Mouse (Mus musculus) forebrain, embryonic 13.5 days (tissue): Measurements from ENCODE around the gene Bcor. TPM values are rescaled to one million over a fixed set of nuclear protein-coding genes. Genes with fewer than 3 reads are reported as not detected.

Experiments used
- ATAC-seq: fragments of 200-750 bp; cut with Nextera tagmentation; 2 replicates; pipeline ENCODE4 v1.8.0; 2017
- H3K27ac ChIP-seq: fragments of 300-500 bp; sonication (generic); 2 replicates; pipeline ENCODE4 v1.5.1; 2015; ENCODE audit warnings: inconsistent platforms, mild to moderate bottlenecking, moderate library complexity
- H3K27me3 ChIP-seq: fragments of 300-500 bp; sonication (generic); 2 replicates; pipeline ENCODE4 v1.6.1; 2015; ENCODE audit warnings: mild to moderate bottlenecking, inconsistent platforms
- H3K36me3 ChIP-seq: fragments of 300-500 bp; sonication (generic); 2 replicates; pipeline ENCODE4 v1.6.1; 2015; ENCODE audit warnings: mild to moderate bottlenecking, inconsistent platforms; ENCODE audit not compliant: poor library complexity, severe bottlenecking
- H3K4me1 ChIP-seq: fragments of 300-500 bp; sonication (generic); 2 replicates; pipeline ENCODE4 v1.6.1; 2015; ENCODE audit warnings: inconsistent platforms
- H3K4me2 ChIP-seq: fragments of 300-500 bp; sonication (generic); 2 replicates; pipeline ENCODE4 v1.6.1; 2015; ENCODE audit warnings: inconsistent platforms, mild to moderate bottlenecking, moderate library complexity
- H3K4me3 ChIP-seq: fragments of 300-500 bp; sonication (generic); 2 replicates; pipeline ENCODE4 v1.5.1; 2015; ENCODE audit warnings: mild to moderate bottlenecking, inconsistent platforms
- H3K9ac ChIP-seq: fragments of 300-500 bp; sonication (generic); 2 replicates; pipeline ENCODE4 v1.6.1; 2015; ENCODE audit warnings: mild to moderate bottlenecking, inconsistent platforms
- H3K9me3 ChIP-seq: fragments of 300-500 bp; sonication (generic); replicated peaks from 2 replicates; pipeline ENCODE4 v1.6.1; 2016; ENCODE audit warnings: inconsistent platforms
- WGBS: fragments of 180-500 bp; shearing (Covaris S2); methylation state at CpG from one replicate; pipeline ENCODE4 v1.1.7; 2015; 5-methylcytosine and 5-hydroxymethylcytosine counted together
- polyA plus RNA-seq: library from polyadenylated mRNA; unstranded; fragments of >200 nt; fragmentation: Nextera tagmentation; extraction: Ambion mirVana; gene quantifications from 2 replicates; pipeline ENCODE4 v1.2.1, GENCODE M21; 2015

The Bcor gene
- polyA plus RNA-seq, 1 experiment from 2014 or later: 16.2 TPM

DNA sequence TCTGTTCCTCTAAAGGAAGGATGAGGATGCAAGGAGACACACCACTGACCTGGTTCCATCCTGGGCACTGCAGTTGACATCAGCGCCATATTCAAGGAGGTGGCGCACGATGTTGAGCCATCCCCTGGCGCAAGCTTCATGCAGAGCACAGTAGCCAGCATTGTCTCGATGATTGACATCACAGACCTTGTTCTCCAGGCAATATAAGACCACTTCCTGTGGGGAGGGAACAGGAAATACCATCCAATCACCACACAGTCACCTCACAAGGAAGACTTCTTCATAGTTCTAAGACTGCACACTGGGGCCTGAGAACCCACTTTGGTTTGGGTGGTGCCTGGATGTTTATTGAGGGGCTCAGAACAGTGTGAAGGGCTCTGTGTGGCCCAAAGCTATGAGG, 118.7 kb downstream of the Bcor start:
- 95% methylated on average over 5 of the region's 5 CpGs for WGBS
- Histone ChIP-seq H3K36me3 (peaks cover 73% of the 10 kb centered on the region), H3K27me3 (no peaks in the 10 kb centered on the region), H3K9me3 (no peaks in the 10 kb centered on the region), H3K9ac (no peak overlapping the region), H3K4me3 (no peak overlapping the region), H3K4me2 (no peak overlapping the region), H3K4me1 (no peaks in the 10 kb centered on the region), H3K27ac (no peak overlapping the region)
- no peak for ATAC-seq

DNA sequence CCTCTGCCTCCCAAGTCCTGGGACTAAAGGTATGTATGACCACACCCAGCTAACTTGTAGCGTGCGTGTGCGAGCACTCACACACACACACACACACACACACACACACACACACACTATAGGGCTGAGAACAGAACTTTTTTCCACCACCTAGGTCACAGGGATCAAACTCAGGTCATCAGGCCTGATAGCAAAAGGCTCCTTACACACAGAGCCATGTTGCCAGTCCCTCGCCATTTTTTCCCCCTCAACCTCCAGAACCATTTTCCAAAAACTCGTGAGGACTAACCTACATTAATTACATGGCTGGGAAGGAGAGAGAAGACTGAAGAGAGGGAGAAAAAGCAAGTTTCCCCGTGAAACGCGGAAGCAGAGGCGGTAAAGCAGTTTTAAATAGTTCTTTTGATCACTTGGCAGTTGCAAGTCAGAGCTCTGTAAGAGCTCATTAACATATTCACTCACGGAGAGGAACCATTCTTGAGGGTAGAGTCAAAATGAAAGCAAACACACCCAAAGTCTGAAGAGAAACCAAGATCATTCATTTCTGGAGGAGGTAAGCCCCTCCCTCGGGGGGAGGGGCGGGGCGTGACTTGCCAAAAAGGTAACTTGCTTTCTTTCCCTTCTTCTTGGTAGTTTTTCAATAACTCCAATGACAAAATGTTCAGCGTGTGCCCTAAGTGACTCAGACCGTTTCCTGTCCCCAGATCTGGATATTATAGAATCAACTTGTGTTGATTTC, 145.3 kb downstream of the Bcor start:
- no peak overlapping the region for H3K4me2 ChIP-seq
- ATAC-seq: no peak
- no peak overlapping the region for H3K9ac ChIP-seq
- H3K9me3 ChIP-seq: no peaks in the 10 kb centered on the region; the same call in 1 of the 2 replicates
- H3K4me3 ChIP-seq: no peak overlapping the region
- 42% methylated on average over 15 of the region's 15 CpGs for WGBS
- no peaks in the 10 kb centered on the region for H3K36me3 ChIP-seq
- no peaks in the 10 kb centered on the region for H3K4me1 ChIP-seq
- no peaks in the 10 kb centered on the region for H3K27me3 ChIP-seq
- no peak overlapping the region for H3K27ac ChIP-seq

DNA sequence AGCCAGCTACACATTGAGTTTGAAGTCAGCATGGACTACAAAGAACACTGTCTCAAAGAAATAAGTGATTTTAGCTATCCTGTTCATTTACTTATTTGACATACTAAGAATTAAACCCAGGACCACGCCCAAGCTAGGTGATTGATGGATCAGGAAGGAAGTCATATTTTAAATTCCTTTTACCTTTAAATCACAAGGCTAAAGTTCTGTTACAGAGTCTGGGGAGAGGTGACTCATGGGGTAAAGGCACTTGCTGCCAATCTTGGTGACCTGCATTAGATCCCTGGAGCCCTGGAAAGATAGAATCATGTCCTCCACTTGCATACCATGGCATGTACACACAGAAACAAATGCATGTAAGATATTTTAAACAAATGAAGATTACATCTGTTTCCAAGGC, 149.5 kb downstream of the Bcor start:
- Histone ChIP-seq H3K9ac (no peak overlapping the region), H3K4me3 (no peak overlapping the region), H3K4me1 (peaks cover 22% of the 10 kb centered on the region), H3K27me3 (peaks cover 22% of the 10 kb centered on the region), H3K9me3 (no peaks in the 10 kb centered on the region), H3K27ac (no peak overlapping the region), H3K4me2 (no peak overlapping the region), H3K36me3 (no peaks in the 10 kb centered on the region)
- no peak for ATAC-seq
- WGBS: 73% methylated on average over 1 of the region's 1 CpGs

DNA sequence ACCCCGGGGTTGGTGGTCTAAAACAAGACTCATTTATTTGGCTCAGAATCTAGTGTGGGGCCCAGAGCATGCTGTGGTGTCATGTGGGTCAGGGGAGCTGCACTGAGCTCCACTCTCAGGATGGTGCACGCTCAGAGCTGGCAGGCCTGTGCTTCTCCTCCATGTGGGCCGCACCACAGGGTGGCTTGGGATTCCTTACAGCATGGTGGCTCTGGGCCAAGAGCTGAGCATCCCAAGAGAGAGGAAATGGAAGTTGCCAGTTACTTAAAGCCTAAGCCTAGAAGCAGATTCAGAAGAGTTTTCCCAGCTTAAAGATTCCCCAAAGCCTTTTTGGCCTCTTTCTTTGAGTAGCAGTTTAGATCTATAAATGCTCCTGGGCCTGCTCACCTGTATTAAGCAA, 151.1 kb downstream of the Bcor start:
- ATAC-seq: no peak
- H3K4me2 ChIP-seq: no peak overlapping the region
- peaks cover 35% of the 10 kb centered on the region for H3K27me3 ChIP-seq
- no peak overlapping the region for H3K4me3 ChIP-seq
- WGBS: 36% methylated on average over 3 of the region's 3 CpGs
- peaks cover 39% of the 10 kb centered on the region for H3K4me1 ChIP-seq
- no peak overlapping the region for H3K27ac ChIP-seq
- H3K9ac ChIP-seq: no peak overlapping the region
- no peaks in the 10 kb centered on the region for H3K9me3 ChIP-seq
- H3K36me3 ChIP-seq: no peaks in the 10 kb centered on the region

DNA sequence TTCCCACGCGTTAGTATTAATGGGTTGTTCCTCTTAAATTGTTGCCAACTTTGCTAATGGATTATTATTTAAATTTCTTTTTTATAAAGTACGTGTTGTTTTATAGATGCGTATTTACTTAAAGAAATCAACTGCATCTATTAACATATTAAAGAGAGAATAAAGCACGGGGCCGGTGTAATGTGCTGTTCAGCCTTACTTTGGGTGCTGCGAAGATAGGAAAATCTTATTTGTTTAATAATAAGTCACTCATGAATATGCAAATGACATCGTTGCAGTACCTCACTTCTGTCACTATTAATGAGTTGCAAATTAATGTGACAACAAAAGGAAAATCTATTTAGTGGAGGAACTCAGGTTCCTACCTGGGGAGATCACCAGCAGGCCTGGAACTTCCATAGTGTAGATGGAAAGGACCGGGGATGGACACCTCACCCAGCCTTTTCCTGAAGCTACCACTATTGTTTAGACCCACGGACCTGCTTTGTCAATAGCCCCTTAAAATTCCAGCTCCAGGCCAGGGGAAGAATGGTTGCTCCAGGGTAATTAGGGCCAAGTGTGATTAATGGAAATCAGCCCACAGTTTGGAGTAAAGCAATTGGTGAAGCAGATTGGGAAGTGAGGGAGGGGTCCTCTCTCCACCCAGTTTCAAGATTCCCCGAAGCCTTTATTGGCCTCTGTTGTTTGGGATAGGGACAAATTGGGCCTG, 152.2 kb downstream of the Bcor start:
- no peak for ATAC-seq
- Histone ChIP-seq H3K27ac (peak overlapping the region; percentile 94), H3K4me3 (no peak overlapping the region), H3K9ac (no peak overlapping the region), H3K4me2 (peak overlapping the region; percentile 62), H3K9me3 (no peaks in the 10 kb centered on the region), H3K4me1 (peaks cover 49% of the 10 kb centered on the region), H3K36me3 (no peaks in the 10 kb centered on the region), H3K27me3 (peaks cover 42% of the 10 kb centered on the region)
- WGBS: 4% methylated on average over 11 of the region's 11 CpGs

DNA sequence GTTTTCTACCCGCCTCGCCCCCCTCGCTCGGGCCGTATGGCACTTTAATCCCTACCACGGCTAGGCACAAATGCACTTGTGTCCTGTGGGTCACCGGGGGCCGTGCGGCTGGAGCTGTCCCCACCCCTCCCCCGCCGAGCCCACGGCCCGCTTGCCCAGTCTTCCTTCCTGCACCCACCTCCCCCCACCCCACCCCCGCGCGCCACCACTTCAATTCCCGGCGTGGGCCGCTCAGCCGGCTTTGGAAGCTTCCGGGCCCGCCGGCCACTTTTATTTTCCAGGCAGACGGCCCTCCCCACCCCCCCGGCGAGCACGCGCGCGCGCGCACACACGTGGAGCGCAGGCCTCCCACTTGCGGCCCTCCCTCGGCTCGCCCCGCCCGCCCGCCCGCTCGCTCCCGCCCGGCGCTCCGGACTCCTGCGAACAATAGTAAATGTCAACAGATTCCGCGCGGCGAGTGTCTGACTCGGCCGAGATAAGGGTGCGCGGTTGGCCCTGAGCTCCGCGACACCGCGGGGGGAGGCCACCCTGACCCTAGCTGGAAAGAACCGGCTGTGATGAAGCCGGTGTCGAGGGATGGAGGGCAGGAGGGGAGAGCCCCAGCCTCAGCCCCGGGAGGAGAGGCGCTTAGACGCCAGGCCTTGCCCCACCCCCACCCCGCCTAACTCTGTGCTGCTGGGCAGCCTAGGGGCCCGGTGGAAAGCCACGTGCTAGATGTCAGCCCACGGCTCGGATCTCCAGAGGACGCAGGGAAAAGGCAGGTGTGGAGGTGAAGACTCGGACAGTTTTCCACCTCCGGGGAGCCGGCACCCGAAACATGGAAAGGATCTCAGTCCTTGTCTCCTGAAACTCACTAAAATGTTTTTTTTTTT, 153.0 kb downstream of the Bcor start:
- peak overlapping the region; percentile 39 for H3K4me3 ChIP-seq
- 4% methylated on average over 32 of the region's 75 CpGs for WGBS
- H3K4me1 ChIP-seq: peaks cover 56% of the 10 kb centered on the region
- peak; percentile 61 for ATAC-seq
- peak overlapping the region; percentile 94 for H3K27ac ChIP-seq
- peaks cover 46% of the 10 kb centered on the region for H3K27me3 ChIP-seq
- H3K4me2 ChIP-seq: peak overlapping the region; percentile 62
- no peaks in the 10 kb centered on the region for H3K9me3 ChIP-seq
- peak overlapping the region; percentile 69 for H3K9ac ChIP-seq
- H3K36me3 ChIP-seq: no peaks in the 10 kb centered on the region

DNA sequence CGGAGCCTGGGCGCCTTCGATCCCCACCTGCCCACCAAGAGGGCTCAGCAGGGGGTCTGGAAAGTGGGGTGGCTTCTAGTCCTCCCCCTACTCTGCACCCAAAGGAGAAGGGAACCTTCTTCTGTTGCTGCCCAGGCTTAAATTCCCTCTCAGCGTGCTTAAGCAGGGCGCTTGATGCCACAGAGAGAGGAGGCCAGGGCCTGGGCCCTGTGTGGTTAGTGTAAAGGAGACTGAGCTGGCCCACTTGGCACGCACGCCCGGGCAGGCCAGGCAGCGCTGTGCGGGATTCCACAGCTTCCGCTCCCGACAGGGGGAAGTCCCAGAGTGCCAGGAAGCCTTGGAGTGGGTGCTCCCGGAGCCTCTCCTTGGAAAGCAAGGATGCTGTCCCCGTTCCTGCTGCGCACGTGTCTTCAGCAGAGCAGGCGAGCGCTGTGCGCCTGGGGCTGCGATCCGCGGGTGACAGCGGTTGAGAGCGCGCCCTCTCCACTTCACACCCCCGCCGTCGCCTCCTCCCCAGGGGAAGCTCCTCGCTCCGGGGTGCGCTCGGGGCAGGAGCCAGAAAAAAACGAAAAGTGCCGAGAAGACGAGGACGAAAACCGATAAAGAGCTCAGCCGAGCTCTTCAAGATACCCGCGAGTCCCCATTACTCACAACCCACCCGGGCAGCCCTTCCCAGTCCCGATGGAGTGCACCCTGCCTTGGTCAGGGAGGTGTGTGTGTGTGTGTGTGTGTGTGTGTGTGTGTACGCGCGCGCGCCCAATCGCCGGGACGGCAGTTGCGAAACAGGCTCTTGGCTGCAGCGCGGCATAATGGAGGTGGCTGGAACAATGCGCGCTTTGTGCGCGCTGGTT, 153.9 kb downstream of the Bcor start:
- peak overlapping the region; percentile 94 for H3K27ac ChIP-seq
- no peaks in the 10 kb centered on the region for H3K36me3 ChIP-seq
- no peaks in the 10 kb centered on the region for H3K9me3 ChIP-seq
- peak overlapping the region; percentile 69 for H3K9ac ChIP-seq
- H3K4me3 ChIP-seq: peak overlapping the region; percentile 39
- WGBS: 5% methylated on average over 43 of the region's 57 CpGs
- H3K27me3 ChIP-seq: peaks cover 48% of the 10 kb centered on the region
- peaks cover 63% of the 10 kb centered on the region for H3K4me1 ChIP-seq
- peak; percentile 75 for ATAC-seq
- peak overlapping the region; percentile 62 for H3K4me2 ChIP-seq

DNA sequence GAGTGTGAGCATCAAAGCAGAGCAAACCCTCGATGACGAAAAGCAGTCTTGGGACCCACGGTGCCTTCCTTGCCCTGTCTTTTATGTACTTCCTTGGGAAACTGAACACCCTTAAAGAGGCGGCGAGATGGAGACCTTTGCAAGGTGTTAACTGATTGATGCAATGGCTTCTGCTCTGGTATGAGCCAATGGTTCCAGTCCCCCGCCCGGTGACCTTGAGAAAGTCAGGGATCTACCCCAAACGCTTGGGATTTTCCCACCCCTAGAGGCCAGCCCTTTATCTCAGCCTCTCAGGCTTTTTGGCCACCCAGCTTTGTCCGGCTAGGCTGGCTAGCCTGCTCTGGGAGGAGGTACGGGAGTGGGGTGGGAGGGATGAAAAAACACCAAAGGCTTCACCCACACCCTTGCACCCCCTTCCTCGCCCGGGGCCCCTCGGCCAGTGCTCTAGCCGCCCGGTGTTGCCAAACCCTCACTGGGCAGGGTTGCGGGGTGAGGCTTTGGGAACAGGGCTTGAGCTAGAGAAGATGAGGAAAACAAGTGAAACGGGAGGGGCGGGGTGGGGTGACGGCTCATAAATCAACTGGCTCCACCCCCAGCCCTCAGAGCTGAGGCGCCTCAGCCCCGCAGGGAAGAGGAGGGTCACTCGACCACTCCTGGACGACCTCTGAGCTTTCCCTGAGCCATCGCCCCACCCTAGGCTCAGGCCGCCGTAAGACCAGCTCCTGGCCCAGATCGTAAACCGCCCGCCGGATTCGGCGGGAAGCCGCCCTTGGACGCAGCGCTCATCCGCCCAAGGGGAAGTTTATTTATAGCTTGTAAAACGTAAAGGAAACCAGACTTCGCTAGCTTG, 154.7 kb downstream of the Bcor start:
- no peaks in the 10 kb centered on the region for H3K36me3 ChIP-seq
- H3K27ac ChIP-seq: peak overlapping the region; percentile 94
- H3K9ac ChIP-seq: peak overlapping the region; percentile 69
- 10% methylated on average over 38 of the region's 38 CpGs for WGBS
- H3K4me3 ChIP-seq: peak overlapping the region; percentile 39
- peaks cover 71% of the 10 kb centered on the region for H3K4me1 ChIP-seq
- peaks cover 55% of the 10 kb centered on the region for H3K27me3 ChIP-seq
- peak overlapping the region; percentile 62 for H3K4me2 ChIP-seq
- ATAC-seq: no peak
- no peaks in the 10 kb centered on the region for H3K9me3 ChIP-seq

DNA sequence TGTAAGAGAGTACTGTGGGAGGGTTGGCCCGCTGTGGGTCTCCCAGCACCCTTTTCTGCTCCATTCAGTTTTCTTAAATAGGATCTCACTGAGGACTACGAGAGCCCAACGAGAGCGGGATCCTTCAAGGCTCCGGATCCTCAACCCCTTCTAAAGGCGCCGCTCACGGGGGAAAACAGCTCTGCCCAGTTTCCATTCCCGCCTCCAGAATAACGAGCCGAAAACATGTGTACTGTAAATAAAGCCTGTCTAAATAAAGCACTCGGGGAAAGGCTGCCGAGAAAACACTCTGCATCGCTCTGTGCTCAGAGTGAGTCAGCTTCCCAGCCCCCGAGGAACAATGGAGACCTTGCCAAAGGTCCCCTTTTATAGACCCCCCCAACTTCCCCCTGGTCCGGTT, 155.7 kb downstream of the Bcor start:
- Histone ChIP-seq H3K4me3 (no peak overlapping the region), H3K9ac (no peak overlapping the region), H3K9me3 (no peaks in the 10 kb centered on the region), H3K4me2 (0 out of 2 replicates have a peak overlapping the region, but pooled peaks have one; percentile 4), H3K27ac (no peak overlapping the region), H3K4me1 (peaks cover 80% of the 10 kb centered on the region), H3K36me3 (no peaks in the 10 kb centered on the region), H3K27me3 (peaks cover 59% of the 10 kb centered on the region)
- no peak for ATAC-seq
- 9% methylated on average over 16 of the region's 16 CpGs for WGBS

DNA sequence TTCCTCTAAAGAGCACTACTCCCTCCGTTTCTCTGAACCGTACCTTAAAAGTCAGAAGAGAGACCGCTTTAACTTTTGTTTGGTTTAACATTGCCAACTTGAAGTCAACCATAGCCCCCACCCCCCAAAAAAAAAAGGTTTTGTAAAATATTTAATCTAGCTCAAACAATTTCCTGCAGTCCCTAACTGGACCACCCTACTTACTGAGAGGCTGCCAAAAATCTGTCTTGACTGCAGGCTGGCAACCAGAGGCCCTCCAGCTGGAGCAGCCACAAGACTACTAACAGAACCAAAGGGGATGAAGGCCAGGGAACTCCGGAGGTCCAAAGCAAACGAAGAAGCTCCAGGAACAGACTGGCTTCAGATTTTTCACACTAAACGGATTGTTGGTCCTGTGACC, 156.2 kb downstream of the Bcor start:
- ATAC-seq: no peak
- WGBS: 33% methylated on average over 6 of the region's 6 CpGs
- Histone ChIP-seq H3K4me2 (no peak overlapping the region), H3K27ac (peak overlapping the region; percentile 11; the same call in 1 of the 2 replicates), H3K9ac (no peak overlapping the region), H3K9me3 (no peaks in the 10 kb centered on the region), H3K36me3 (no peaks in the 10 kb centered on the region), H3K4me1 (peaks cover 79% of the 10 kb centered on the region), H3K4me3 (no peak overlapping the region), H3K27me3 (peaks cover 61% of the 10 kb centered on the region)

DNA sequence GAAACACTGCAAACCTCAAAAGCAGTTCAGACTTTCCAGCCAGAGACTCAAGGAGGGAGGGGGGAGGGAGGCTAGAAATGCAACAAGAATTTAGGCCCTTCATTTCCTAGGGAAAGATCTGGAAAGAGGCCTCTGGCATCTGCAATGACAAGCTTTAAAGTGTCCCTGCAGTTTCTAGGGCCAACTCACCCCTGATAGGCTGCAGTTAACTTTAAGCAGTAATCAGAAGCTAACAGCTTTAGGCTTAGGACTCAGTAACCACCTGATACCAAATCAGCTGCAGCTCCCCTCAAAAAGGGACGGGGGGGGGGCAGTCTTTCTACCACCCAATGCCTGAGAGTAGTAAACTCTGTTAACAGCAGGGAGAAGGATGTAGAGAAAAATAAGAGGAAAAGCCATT, 156.6 kb downstream of the Bcor start:
- H3K9me3 ChIP-seq: no peaks in the 10 kb centered on the region
- 0% methylated on average over 1 of the region's 1 CpGs for WGBS
- no peaks in the 10 kb centered on the region for H3K36me3 ChIP-seq
- H3K4me3 ChIP-seq: no peak overlapping the region
- no peak overlapping the region for H3K4me2 ChIP-seq
- H3K9ac ChIP-seq: no peak overlapping the region
- ATAC-seq: no peak
- H3K27ac ChIP-seq: no peak overlapping the region; the same call in 1 of the 2 replicates
- peaks cover 81% of the 10 kb centered on the region for H3K4me1 ChIP-seq
- peaks cover 63% of the 10 kb centered on the region for H3K27me3 ChIP-seq
